Mouse (Mus musculus) bone marrow, adult 2 months (tissue): ENCODE data around the gene Map3k14.
A peak's percentile ranks its signal among the peaks of the same experiment; 100 is the strongest.

ENCODE experiments used
- CTCF ChIP-seq: fragments of 200-500 bp; IDR thresholded peaks from 2 replicates; pipeline ENCODE4 v1.5.1; 2011; ENCODE audit warnings: low read length, control low read depth; ENCODE audit not compliant: control insufficient read depth, insufficient read depth
- POLR2A ChIP-seq: fragments of 200-500 bp; IDR thresholded peaks from 2 replicates; pipeline ENCODE4 v1.6.1; 2011; ENCODE audit warnings: low read depth, mild to moderate bottlenecking, control low read depth, low read length, borderline replicate concordance; ENCODE audit not compliant: control insufficient read depth

DNA sequence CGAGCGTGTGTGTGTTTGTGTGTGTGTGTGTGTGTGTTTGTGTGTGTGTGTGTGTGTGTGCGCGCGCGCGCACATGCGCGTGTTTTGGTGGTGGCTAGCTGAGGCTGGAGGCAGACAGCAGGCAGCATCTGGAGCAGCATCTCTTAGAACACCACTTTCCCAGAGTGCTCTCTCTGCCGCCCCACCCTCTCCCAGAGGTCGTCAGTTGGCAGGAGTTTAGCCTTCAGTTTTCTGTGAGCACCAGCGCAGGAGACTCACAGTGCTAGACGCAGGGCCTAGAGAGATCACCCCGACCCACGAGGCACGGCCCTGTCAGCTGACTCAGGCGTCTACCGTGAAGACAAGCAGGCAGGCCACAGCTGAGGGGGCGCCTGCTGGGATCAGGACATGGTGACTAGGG, 36.6 kb downstream of the Map3k14 start:
- TF ChIP-seq POLR2A: 0 out of 2 replicates have a peak, but pooled peaks have one; percentile 3
- no peak for TF ChIP-seq CTCF
